Mouse (Mus musculus): ENCODE measurements around the gene Cdc42bpg.
"Not testable (repeated sequence)": the region's sequence is repeated elsewhere in the genome, so short reads cannot be mapped to it uniquely, and the experiment has no call there.

The Cdc42bpg gene

DNA sequence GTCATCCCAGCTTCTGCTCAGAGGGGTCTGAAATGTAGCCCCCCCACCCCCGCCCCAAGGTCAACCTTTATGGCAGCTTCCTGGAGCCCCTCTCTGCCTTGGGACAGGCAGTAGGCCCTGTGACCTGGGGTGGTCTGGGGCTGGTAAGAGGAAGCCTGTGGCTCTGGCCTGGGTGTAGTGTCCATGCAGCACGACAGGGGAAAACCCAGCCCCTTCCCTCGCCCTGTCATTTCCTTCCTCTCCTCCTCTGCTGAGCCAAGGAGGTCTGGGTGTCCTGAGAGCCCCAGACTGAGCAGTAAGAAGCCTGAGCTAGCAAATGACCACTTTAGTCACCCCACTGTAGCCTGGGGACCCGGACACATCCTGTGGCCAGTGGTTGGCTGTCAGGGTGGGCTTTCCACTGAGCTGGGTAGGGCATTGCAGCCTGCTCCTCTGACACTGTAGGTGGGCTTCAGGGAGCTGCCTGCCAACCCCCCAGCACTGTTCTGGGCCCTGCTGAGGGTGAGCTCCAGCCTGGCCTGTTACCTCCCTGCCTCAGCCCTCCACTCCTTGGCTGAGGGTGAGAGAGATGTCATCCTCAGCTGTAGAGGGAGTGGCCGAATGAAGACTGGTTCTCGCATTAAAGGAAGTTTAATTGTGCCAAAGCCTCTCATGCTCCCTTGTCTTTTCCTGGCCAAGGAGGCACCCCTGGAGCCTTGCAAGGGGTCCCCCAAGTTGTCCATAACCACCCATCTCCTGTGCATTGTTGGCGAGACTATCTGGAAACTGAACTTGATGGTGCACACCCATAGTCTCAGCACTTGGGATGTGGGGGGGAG is 6.6 kb upstream of the Cdc42bpg start:
- no peak for DNase-seq

DNA sequence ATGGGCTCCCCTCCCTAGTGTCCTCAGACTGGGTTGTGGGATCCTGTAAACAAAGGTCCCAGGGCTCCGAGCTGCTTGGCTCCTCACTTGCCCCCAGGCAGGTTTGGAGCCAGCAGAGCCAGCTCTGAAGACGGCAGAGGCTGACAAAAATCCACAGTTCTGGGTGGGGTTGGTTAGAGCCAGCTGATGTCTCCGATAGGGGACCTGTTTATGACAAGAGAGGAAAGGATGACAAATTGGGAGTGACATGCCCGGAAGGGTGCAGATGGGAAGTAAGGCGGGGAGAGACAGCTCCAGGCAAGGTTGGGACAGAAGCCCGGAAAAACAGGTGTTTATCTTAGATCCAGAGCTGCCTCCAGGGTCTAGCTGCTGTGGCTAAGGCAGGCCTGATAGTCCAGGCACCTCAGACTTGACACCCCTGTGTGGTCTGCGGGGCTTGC is 5.8 kb upstream of the Cdc42bpg start:
- peak; percentile 81 for DNase-seq

DNA sequence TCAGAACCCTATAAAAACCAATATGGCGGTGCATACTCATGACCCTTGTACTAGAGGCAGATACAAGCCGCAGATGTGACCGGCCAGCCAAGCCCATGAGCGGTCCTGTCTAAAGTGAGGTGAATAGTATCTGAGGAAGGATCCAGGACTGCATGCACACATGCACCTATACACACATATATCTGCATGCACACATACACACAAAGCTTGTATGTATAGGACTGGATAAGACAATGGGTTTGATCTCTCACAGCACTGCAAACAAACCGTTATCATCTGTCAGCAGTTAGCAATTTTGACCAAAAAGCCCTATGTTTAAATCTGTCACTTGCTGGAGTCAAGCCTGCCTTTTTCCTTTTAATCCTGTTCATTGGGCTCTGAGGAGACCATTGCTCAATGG is 4.1 kb upstream of the Cdc42bpg start:
- DNase-seq: no peak

DNA sequence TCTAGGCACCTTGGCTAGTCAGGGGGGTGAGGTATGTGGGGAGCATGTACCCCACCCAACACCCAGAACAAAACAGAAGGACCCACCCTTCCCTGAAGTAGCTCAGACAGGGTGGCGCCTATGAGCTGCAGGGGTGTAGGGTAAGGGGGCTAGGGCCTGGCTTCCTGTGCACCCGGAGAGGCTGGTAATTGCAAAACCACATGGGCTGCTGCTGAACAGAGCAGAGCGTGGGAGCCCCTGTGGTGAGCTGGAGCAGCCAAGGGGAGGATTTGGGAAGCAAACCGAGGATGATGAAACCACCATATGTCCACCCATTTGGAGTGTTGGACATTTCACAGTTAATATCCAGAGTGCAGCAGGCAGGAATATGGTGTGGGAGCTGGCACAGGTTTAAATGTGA is 3.7 kb upstream of the Cdc42bpg start:
- peak; percentile 47 for DNase-seq

DNA sequence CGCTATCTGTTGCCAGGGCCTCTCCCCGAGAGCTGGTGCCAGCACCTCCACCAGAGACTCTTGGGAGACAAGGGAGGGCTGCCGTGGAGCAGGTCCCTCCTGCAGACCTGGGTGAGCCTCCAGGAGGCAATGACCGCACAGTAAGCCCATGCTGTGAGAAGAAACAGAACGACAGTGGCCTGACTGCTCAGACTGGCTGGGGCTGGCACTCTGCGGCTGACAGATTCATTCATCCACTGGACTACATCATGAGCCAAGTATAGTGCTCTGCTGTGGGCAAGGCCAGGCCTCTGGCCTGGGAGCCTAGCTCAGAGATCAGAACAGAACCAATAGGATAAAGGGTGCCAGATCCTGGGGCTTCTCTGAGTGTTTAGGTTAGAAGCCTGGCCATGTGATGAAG is 2.4 kb upstream of the Cdc42bpg start:
- no peak for DNase-seq

DNA sequence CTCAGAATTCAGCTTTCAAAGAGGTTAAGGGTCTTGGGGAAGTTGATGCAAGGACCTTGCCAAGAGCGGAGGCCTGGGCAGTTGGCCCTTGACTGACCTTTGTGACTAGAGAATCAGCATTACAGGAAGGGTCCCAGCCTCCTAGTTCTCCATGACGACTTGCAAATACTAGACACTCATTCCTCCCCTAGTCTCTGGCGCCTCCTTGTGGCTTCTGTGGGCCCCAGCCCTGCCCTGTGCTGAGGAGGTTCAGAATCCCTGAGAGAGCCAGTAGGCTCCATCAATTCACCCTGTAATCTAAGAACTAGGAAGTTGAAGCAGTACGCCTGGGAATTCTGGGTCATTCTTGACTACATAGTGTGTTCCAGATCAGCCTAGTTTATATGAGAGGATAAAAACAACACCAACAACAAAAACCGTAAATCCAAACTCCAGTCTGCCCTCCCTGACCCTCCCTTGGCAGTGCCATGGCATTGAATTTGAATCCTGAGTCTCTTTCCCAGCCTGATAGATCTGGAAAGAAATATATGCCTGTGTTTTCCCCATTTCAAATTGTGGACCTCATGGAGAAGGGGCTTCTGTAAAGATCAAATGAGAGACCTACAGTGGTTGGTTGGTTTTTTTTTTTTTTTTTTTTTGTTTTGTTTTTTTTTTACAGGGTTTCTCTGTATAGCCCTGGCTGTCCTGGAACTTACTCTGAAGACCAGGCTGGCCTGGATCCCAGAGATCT is 1.3 kb upstream of the Cdc42bpg start:
- peak; percentile 94 for DNase-seq

DNA sequence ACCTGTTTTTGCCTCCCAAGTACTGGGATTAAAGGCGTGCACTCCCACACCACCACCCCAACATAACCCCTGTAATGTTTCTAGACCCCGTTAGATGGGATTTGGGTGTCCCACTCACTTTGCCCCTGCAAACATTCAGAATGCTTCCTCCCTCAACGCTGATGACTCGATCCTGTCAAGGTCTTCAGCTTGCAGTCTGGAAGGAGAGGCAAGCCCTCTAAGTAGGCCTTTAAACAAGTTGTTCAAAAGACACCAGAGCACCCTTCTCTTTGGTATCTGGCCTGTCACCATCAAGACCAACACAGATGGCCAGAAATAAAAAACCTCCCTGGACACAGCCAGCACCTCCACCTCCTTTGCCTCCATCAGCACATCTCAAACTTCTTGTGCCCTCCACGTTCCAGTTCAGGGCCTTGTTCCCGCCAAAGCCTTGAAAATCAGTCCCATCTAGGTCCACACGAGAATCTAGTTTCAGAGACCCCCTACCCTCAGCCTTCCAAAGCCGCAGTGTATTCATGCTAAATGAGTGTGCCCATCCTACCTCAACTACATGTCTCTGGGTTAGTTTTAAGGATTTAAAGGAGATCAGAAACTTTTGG is 640 bp upstream of the Cdc42bpg start:
- DNase-seq: no peak

DNA sequence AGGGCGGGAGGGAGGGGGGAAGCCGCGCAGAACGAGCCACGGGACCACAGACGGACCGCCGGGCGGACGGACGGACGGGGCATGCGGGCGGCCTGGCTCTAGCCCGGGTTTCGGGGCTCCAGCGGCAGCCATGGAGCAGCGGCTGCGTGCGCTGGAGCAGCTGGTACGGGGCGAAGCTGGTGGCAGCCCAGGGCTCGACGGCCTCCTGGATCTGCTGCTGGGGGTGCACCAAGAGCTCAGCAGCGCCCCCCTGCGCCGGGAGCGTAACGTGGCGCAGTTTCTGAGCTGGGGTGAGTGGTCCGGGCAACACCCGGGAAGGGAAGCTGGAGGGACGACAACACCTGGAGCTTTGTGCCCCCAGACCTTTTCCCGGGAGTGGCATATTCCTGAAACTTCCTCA is 330 bp downstream of the Cdc42bpg start:
- DNase-seq: peak; percentile 84

DNA sequence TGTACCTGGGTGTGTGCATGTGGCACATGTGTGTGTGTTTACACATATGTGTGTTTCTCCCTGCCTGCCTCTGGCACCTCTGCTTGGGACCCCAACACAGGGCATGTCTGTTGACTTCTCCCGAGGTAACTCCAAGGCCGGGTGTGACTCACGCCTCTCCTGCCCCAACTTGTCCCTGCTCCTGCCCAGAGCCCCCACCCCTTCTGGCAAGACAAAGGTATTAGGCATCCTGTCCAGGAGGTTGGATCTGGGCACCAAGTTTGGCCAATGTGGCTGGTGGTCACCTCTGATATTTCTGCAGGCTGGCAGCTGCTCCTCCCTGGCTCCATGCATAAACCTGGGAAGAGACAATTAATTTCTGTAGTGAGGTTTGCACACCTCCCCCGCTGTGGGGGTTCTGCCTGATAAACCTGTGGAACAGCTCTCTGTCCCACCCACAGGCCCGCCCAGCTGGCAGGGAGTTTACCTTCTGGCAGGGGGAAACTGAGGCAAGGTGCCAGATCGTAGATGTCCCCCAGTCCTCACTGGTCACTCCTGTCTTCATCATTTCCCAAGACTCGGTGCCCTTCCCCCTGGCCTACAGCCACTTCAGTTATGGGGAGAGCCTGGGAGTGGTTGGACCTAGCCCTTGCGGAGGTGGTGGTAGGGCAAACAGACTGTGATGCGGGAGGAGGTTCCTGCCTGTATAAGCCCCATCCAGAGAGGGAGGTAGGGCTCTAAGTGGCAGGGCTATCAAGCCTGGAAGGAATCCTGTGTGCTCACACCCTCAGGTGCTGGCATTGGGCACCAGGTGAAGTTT is 1.7 kb downstream of the Cdc42bpg start:
- no peak for DNase-seq

DNA sequence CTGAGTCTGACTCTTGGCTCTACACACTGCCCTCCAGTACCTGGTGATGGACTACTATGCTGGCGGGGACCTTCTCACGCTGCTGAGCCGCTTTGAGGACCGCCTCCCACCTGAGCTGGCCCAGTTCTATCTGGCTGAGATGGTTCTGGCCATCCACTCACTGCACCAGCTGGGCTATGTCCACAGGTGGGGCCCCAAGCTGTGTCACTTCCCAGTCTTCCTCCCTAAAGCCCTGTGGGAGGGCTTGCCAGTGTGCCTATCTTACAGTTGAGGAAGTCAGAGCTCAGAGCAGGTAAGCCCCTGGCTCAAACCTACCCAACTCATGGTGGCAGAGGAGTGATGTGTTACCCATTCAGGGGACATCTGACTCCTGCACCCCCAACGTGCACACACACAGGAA is 3.9 kb downstream of the Cdc42bpg start:
- no peak for DNase-seq

DNA sequence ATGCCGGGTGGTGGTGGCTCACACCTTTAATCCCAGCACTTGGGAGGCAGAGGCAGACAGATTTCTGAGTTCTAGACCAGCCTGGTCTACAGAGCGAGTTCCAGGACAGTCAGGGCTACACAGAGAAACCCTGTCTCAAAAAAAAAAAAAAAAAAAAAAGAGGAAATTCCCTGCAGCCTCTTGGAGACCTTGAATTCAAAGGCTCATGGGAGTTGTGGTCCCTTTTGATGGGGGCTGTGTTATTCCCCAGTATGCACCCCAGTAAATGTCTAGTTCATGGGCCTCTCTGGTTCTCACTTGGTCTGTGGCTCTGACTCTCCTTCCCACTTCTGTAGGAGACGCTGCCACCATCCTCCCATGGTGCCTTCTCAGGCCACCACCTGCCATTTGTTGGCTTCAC is 5.5 kb downstream of the Cdc42bpg start:
- not testable (repeated sequence) for DNase-seq

DNA sequence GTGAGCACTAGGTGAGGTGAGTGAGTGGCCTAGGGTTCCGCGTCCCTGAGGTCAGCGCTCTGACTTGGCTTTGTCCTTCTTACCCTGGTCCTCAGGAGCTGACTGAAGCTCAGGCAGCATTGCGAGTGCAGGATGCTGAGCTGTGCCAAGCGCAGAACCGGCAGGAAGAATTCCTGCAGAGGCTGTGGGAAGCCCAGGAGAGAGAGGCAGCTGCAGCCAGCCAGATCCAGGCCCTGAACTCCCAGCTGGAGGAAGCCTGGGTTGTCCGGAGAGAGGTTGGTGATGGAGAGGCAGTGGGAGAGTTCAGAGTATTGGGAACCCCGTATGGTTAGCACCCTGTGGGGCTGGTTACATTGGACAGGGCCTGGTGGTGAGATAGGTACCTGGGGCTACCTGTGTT is 7.5 kb downstream of the Cdc42bpg start:
- no peak for DNase-seq

DNA sequence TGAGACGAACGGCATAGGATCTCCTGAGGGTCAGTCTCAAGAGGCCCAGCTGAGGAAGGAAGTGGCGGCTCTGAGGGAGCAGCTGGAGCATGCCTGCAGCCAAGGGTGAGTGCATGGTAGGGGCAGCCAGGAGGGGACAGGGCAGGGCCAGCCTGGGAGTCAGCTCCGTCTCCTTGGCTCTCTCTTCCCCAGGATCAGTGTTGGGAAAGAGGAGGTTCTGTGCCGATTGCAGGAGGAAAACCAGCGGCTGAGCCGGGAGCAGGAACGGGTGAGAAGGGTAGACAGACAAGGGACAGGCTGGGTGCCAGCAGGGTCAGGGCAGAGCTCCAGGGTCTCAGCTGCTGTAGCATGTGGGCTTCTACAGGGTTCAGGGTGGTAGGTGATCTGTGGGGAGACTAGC is 8.3 kb downstream of the Cdc42bpg start:
- DNase-seq: no peak

DNA sequence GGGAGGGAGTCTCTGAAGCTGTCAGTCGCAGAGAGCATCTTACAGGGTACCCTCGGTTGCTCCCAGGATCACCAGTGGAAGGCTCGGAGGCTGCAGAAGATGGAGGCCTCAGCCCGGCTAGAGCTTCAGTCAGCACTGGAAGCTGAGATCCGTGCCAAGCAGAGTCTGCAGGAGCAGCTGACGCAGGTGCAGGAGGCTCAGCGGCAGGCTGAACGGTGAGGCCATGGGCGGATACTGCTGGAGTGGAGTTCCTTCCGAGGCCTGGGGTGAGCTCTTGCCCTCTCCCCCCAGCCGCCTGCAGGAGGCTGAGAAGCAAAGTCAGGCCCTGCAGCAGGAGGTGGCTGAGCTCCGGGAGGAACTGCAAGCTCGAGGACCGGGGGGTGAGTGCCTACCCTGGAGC is 9.3 kb downstream of the Cdc42bpg start:
- DNase-seq: no peak

DNA sequence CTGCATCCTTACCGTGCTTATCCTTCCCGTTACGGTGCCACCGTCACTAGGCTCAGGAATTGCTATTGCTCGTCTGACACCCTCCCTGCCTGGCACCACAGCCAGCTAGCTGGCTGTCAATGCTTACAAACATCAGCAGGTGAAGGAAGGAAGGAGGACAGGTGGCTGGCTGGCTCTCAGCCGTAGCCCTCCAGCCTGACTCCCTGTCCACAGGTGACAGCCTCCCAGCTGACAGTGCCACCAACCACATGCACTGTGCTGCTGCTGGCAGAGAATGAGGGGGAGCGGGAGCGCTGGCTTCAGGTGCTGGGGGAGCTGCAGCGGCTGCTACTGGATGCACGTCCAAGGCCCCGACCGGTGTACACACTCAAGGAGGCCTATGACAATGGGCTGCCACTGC is 11.9 kb downstream of the Cdc42bpg start:
- no peak for DNase-seq

DNA sequence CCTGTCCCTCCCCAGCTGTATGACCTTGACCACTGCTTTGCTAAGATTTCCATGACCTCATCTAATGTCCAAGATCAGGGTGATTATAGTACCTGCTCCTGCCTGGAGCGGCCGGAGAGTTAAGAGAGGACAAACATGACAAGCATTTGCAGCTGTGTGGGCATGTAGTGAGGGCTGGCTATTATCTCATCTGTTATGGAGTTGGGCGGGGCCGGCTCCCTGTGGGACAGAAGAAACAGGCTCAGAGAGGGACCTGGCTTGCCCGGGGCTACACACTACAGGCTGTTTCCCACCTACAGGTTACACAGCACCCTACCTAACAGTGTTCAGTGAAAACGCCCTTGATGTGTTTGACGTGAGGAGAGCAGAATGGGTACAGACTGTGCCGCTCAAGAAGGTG is 15.1 kb downstream of the Cdc42bpg start:
- DNase-seq: no peak

DNA sequence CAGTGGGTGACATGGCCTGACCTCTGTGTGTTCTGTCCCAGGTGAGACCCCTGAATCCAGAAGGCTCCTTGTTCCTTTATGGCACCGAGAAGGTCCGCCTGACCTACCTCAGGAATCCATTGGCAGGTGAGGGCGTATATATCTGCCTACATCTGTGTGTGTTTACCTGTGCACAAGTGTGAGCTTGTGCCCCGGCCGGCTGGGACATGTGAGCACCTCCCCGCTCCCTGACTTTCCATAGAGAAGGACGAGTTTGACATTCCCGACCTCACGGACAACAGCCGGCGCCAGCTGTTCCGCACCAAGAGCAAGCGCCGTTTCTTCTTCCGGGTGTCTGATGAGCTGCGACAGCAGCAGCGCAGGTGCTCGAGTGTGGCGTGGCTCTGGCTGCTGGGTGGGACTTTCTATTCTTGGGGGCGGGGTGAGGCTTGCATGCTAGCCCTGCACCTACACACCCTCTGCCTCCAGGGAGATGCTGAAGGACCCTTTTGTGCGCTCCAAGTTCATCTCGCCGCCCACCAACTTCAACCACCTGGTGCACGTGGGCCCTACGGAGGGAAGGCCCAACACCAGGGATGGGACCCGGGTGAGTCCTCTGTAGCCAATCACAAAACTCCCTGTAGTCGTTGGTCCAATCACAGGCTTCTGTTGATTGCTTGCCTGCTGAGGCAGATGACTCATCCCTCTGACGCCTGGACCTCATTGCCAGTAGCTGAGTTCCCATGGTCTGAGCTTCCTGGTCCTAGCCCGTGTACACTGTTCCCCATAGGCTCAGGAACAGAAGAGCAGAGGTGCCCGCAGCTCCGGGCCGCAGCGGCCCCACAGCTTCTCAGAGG is 15.7 kb downstream of the Cdc42bpg start:
- no peak for DNase-seq

DNA sequence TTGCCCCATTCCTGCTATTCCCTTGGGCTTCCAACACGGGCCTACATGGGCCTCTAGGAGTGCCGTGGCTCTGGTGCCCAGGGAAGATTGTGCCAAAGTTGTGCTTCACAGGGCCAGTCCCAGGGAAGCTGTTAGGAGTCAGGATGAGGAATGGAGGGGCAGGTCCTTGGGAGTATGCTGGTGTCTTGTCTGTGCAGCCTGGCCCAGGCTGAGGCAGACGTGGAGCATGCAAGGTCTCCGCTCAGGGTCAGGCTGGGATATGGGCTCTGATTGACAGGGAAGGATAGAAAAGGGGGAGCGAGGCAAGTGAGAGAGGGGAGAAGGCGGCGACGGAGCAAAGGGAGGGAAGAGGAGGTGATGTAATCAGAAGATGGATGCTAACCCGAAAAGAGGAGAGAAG is 18.5 kb downstream of the Cdc42bpg start:
- DNase-seq: no peak

DNA sequence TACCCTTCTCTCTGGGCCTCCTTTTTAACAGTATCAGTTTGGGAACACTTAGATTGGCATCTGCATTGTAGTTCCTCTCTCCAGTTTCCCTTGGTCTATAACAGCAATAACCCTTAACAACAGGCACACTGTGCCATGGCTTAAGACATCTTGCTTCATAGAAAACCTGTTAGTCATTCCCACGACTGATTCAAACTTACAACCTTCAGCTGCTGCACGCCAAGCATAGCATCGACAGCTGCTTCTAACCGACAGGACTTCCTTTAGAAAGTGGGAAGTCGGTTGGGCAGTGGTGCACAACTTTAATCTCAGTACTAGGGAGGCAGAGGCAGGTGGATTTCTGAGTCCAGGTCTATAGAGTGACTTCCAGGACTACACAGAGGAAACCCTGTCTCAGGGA is 24.9 kb downstream of the Cdc42bpg start:
- no peak for DNase-seq

DNA sequence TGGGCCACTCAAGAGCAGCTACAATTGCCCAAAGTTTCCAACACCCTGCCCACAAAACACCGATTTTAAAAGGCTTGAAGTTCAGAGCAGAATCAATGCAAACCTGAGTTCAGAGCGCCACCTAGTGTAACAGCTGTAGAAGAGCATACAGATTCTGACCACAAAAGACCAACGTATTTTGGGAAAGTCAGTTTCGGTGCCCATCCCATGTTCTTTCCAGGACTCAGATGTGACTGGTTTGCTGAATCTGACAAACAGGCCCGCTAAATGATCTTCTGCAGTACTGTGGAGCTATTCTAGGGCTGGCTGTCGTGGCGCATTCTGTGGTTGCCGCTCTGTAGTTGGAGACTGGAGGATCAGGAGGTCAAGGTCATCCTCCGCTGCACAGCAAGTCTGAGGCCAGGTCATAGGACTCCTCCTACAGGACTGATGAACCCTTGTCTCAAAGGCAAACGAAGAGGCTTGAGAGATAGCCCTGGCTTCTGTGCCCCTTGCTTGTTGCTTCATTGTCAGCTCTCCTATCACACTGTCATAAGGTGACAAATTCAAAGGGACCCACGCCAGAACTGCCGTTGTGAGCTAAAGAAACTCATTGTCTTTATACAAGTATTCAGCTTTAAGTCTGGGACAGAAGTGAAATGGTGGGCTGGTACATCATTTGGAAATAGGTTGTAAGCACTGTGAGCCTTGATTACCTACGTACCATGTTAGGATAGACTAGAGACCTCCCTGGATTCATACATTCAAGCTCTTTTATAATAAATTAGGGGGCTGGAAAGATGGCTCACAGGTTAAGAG is 25.7 kb downstream of the Cdc42bpg start:
- DNase-seq: peak; percentile 62

Data from liver (tissue).